Mouse (Mus musculus): ENCODE measurements around the gene Ear10. TPM values are rescaled to one million over a fixed set of nuclear protein-coding genes. Genes with fewer than 3 reads are reported as not detected.

Ear10 gene
- polyA plus RNA-seq, 1 experiment from 2014 or later: not detected

Other genes starting within 250 kb of the Ear10 start
- not detected in 2 replicates for gene Gm8165, start 246.4 kb downstream of the Ear10 start, polyA plus RNA-seq (2015; fragmentation: Nextera tagmentation; extraction: Ambion mirVana)
- 0.21 and 0.64 TPM in 2 replicates for gene Gm7324, start 225.7 kb downstream of the Ear10 start, polyA plus RNA-seq (2015; fragmentation: Nextera tagmentation; extraction: Ambion mirVana)
- gene Gm16506, start 196.1 kb downstream of the Ear10 start, polyA plus RNA-seq (2015; fragmentation: Nextera tagmentation; extraction: Ambion mirVana): not detected in 2 replicates
- not detected in 2 replicates for gene Gm6526, start 175.7 kb downstream of the Ear10 start, polyA plus RNA-seq (2015; fragmentation: Nextera tagmentation; extraction: Ambion mirVana)
- not detected in 2 replicates for gene Gm8180, start 138.8 kb downstream of the Ear10 start, polyA plus RNA-seq (2015; fragmentation: Nextera tagmentation; extraction: Ambion mirVana)
- gene Ear1, start 48.0 kb downstream of the Ear10 start, polyA plus RNA-seq (2015; fragmentation: Nextera tagmentation; extraction: Ambion mirVana): not detected in 2 replicates
- 4.1 and 5.4 TPM in 2 replicates for gene Gm8113, start 1.8 kb upstream of the Ear10 start, polyA plus RNA-seq (2015; fragmentation: Nextera tagmentation; extraction: Ambion mirVana)
- gene Ang5, start 33.5 kb upstream of the Ear10 start, polyA plus RNA-seq (2015; fragmentation: Nextera tagmentation; extraction: Ambion mirVana): not detected in 2 replicates
- gene Ang6, start 78.7 kb upstream of the Ear10 start, polyA plus RNA-seq (2015; fragmentation: Nextera tagmentation; extraction: Ambion mirVana): not detected in 2 replicates
- gene Ear2, start 179.1 kb upstream of the Ear10 start, polyA plus RNA-seq (2015; fragmentation: Nextera tagmentation; extraction: Ambion mirVana): not detected in 2 replicates
- gene Gm3327, start 200.3 kb upstream of the Ear10 start, polyA plus RNA-seq (2015; fragmentation: Nextera tagmentation; extraction: Ambion mirVana): not detected in 2 replicates